Mouse (Mus musculus) neural tube, embryonic 11.5 days (tissue): ENCODE measurements around the gene Adgrg5. TPM values are rescaled to one million over a fixed set of nuclear protein-coding genes. Genes with fewer than 3 reads are reported as not detected.

Experiments used
- ATAC-seq: fragments of 200-750 bp; cut with Nextera tagmentation; 2 replicates; pipeline ENCODE4 v1.8.0; 2017; ENCODE audit warnings: moderate number of reproducible peaks, mild to moderate bottlenecking, moderate TSS enrichment, moderate library complexity; ENCODE audit not compliant: insufficient read depth, low FRiP score, low TSS enrichment
- DNase-seq: peaks from one replicate; pipeline ENCODE4 v3.0.0-alpha.2; 2015; ENCODE audit warnings: low spot score
- H3K27ac ChIP-seq: fragments of 300-500 bp; sonication (generic); 2 replicates; pipeline ENCODE4 v1.5.1; 2014; ENCODE audit warnings: low read depth, mild to moderate bottlenecking, low read length
- H3K27me3 ChIP-seq: fragments of 300-500 bp; sonication (generic); 2 replicates; pipeline ENCODE4 v1.6.1; 2014; ENCODE audit warnings: mild to moderate bottlenecking, low read length, mixed read lengths; ENCODE audit not compliant: control insufficient read depth, insufficient read depth
- H3K36me3 ChIP-seq: fragments of 300-500 bp; sonication (generic); 2 replicates; pipeline ENCODE4 v1.6.1; 2014; ENCODE audit warnings: mild to moderate bottlenecking, low read length, moderate library complexity, mixed read lengths; ENCODE audit not compliant: control insufficient read depth, insufficient read depth
- H3K4me1 ChIP-seq: fragments of 300-500 bp; sonication (generic); 2 replicates; pipeline ENCODE4 v1.6.1; 2014; ENCODE audit warnings: low read length, mixed read lengths; ENCODE audit not compliant: control insufficient read depth, insufficient read depth
- H3K4me2 ChIP-seq: fragments of 300-500 bp; sonication (generic); 2 replicates; pipeline ENCODE4 v1.6.1; 2014; ENCODE audit warnings: low read depth, mild to moderate bottlenecking, moderate library complexity
- H3K4me3 ChIP-seq: fragments of 300-500 bp; sonication (generic); 2 replicates; pipeline ENCODE4 v1.5.1; 2014; ENCODE audit warnings: low read depth, low read length
- H3K9ac ChIP-seq: fragments of 300-500 bp; sonication (generic); 2 replicates; pipeline ENCODE4 v1.6.1; 2014; ENCODE audit warnings: mild to moderate bottlenecking, low read length
- H3K9me3 ChIP-seq: fragments of 300-500 bp; sonication (generic); 2 replicates; pipeline ENCODE4 v1.6.1; 2016; ENCODE audit warnings: low read length; ENCODE audit not compliant: control insufficient read depth
- WGBS: fragments of 180-500 bp; shearing (Covaris S2); extraction: QIAGEN DNeasy Blood & Tissue Kit; methylation state at CpG from one replicate; pipeline ENCODE4 v1.1.7; 2014; 5-methylcytosine and 5-hydroxymethylcytosine counted together
- polyA plus RNA-seq: library from polyadenylated mRNA; unstranded; fragments of >200 nt; fragmentation: Nextera tagmentation; extraction: Ambion mirVana; gene quantifications from 2 replicates; pipeline ENCODE4 v1.2.1, GENCODE M21; 2014

Gene Adgrg5
- polyA plus RNA-seq: 0.31 TPM in 1 of 2 replicates, not detected in the other

DNA sequence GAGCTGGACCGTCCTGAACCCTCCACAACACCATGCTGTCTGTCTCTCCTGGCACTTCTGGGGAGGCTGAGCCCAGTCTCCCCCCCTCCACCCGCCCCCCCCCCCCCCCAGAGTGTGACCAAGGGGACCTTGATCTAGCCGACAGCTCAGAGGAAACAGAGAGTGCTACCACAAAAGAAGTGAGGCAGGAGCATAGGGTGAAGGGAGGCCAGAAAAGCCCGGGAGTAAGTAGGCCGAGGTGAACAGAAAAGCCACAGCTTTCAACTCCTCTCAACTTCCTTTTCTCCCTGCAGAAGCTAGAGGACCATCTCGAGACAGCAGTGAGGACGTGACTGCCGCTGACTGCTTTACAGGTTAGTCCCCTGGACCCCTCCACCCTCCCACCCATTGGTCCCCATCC, at the start of gene Adgrg5:
TSS of gene Adgrg5 (plus strand) at position 290 of the 400 bp plus-strand sequence.
- Histone ChIP-seq H3K4me1 (peaks cover 2% of the 10 kb centered on the region; the same call in 1 of the 2 replicates), H3K9ac (no peak within 1 kb of the TSS), H3K27me3 (no peaks in the 10 kb centered on the region), H3K27ac (no peak within 1 kb of the TSS), H3K4me3 (no peak within 1 kb of the TSS), H3K36me3 (no peaks in the 10 kb centered on the region), H3K4me2 (no peak within 1 kb of the TSS), H3K9me3 (no peaks in the 10 kb centered on the region)
- WGBS: 48% methylated on average over 7 of the region's 8 CpGs
- ATAC-seq: no peak
- DNase-seq: no peak

GRCm38 (mm10) chr8:94874358-94874757, 49.1 kb upstream of the Adgrg5 start:
- H3K4me1 ChIP-seq: peaks cover 20% of the 10 kb centered on the region
- no peak overlapping the region for H3K27ac ChIP-seq
- H3K9me3 ChIP-seq: no peaks in the 10 kb centered on the region
- WGBS: 15% methylated on average over 6 of the region's 6 CpGs
- H3K27me3 ChIP-seq: peaks cover 14% of the 10 kb centered on the region
- H3K36me3 ChIP-seq: no peaks in the 10 kb centered on the region
- no peak overlapping the region for H3K4me2 ChIP-seq
- no peak overlapping the region for H3K4me3 ChIP-seq
- ATAC-seq (no peak), DNase-seq (peak; percentile 70)
- no peak overlapping the region for H3K9ac ChIP-seq

DNA sequence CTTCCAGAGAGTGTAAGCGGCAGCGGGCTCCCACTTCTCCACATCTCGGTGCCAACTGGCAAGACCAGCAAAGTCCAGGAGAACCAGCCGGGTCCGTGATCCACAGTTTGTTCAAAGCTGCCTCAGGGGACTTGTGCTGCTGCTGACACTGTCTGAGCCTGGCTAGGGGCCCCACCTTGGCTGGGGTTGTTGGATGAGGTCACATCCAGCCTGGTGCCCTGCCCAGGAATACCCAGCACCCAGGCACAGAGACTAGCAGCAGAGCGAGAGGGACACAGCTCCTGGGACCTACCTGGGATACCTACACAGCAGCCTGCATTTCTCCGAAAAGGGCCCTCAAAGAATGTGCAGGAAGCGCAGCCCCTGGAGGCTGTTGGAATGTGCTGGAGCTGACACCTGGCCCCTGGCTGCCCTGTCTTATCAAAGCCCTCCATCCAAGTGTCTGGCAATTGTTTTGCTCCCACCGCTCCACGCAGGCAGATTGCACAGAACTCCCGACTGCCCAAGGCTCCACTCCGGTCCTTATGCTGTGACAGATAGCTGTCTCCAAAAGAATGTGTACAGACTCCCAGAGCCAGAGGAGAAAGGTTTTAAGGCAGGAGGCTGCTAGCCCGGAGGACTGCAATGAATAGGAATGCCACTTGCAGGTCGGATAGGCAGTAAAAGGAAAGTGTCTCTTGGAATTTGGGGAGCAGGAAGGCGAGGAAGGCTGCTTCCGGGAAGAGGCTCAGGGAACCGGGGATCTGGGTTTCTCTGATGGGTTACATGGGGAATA, 48.2 kb upstream of the Adgrg5 start:
- peaks cover 14% of the 10 kb centered on the region for H3K27me3 ChIP-seq
- H3K9ac ChIP-seq: peak overlapping the region; percentile 61
- no peaks in the 10 kb centered on the region for H3K36me3 ChIP-seq
- H3K4me1 ChIP-seq: peaks cover 20% of the 10 kb centered on the region
- H3K27ac ChIP-seq: no peak overlapping the region
- peak overlapping the region; percentile 95 for H3K4me2 ChIP-seq
- H3K4me3 ChIP-seq: peak overlapping the region; percentile 58
- 20% methylated on average over 17 of the region's 17 CpGs for WGBS
- DNase-seq (no peak), ATAC-seq (no peak)
- no peaks in the 10 kb centered on the region for H3K9me3 ChIP-seq

DNA sequence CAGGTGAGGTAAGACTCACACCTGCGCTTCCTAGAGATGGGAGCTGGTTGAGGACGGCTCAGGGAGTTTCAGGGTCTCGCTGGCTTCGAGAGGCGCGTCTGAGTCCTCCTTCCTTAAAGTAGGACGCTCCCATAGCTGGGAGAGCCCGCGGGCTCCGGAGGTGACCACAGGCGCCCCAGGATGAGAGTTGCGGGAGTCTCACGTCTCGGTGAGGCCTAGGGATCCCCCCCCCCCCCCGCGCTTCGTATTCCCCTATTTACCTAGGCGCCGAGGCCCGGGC, 47.7 kb upstream of the Adgrg5 start:
- WGBS: 0% methylated on average over 14 of the region's 20 CpGs
- no peak for DNase-seq
- peak overlapping the region; percentile 61 for H3K9ac ChIP-seq
- peak overlapping the region; percentile 95 for H3K4me2 ChIP-seq
- H3K27me3 ChIP-seq: peaks cover 14% of the 10 kb centered on the region
- no peaks in the 10 kb centered on the region for H3K36me3 ChIP-seq
- H3K27ac ChIP-seq: no peak overlapping the region
- peak; percentile 28; the same call in 1 of the 2 replicates for ATAC-seq
- H3K9me3 ChIP-seq: no peaks in the 10 kb centered on the region
- H3K4me1 ChIP-seq: peaks cover 20% of the 10 kb centered on the region
- peak overlapping the region; percentile 58 for H3K4me3 ChIP-seq

DNA sequence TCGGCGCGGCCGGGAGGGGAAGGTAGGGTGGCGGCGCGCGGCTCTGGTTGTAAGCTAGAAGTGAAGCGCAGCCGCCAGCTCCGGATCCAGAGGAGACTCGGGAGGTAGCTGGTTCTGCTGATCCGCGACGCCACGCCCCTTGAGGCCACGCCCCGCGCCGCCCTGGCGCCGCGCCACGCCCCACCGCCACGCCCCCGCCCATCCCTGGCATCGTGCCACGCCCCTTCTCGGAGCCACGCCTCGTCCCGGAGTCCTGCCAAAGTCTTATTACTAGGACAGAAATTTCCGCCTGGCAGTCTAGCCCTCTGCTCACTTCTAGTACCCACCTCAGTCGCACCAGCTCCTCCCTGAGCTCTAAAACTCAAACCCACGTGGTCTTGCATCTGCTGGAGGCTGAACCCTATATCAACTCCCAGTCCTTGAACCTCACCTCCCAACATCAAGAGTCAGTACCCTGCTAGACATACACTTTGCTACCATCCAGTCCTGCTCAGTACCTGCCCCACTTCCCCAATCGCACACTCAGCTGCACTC, 47.2 kb upstream of the Adgrg5 start, which contains the start of gene Dok4:
TSS of gene Dok4 (minus strand) at position 134 of the 534 bp plus-strand sequence.
- peak within 1 kb of the TSS; percentile 58 for H3K4me3 ChIP-seq
- H3K4me2 ChIP-seq: peak within 1 kb of the TSS; percentile 95
- no peak within 1 kb of the TSS for H3K27ac ChIP-seq
- H3K4me1 ChIP-seq: peaks cover 20% of the 10 kb centered on the region
- 2% methylated on average over 20 of the region's 37 CpGs for WGBS
- H3K9ac ChIP-seq: peak within 1 kb of the TSS; percentile 61
- H3K36me3 ChIP-seq: no peaks in the 10 kb centered on the region
- H3K27me3 ChIP-seq: peaks cover 14% of the 10 kb centered on the region
- DNase-seq (peak; percentile 86), ATAC-seq (peak; percentile 64)
- H3K9me3 ChIP-seq: no peaks in the 10 kb centered on the region

GRCm38 (mm10) chr8:94876820-94877219, 46.7 kb upstream of the Adgrg5 start:
- Histone ChIP-seq H3K4me3 (no peak overlapping the region), H3K4me2 (no peak overlapping the region), H3K9me3 (no peaks in the 10 kb centered on the region), H3K36me3 (no peaks in the 10 kb centered on the region), H3K27ac (no peak overlapping the region), H3K27me3 (peaks cover 14% of the 10 kb centered on the region), H3K4me1 (peaks cover 20% of the 10 kb centered on the region), H3K9ac (no peak overlapping the region)
- DNase-seq (no peak), ATAC-seq (no peak)
- WGBS: 48% methylated on average over 3 of the region's 3 CpGs

DNA sequence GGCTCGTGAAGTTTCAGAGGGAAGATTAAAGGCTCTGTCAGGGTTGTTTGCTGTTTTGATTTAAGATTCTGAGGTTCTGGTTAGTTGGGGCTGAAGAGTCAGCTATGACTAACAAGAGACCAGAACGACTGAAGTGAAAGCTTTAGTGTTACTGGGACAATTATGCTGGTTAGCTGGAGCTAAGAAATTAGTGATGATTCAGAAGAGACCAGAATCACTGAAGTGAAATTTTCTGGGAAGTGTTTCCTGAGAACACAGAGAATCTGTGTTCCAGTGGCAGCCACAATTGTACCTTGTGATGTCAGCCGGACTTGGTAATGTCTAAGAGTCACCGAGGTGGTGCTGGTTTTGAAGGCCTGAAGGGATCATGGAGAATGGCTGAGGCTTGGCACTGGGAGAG, 42.8 kb upstream of the Adgrg5 start:
- Histone ChIP-seq H3K4me2 (no peak overlapping the region), H3K9me3 (no peaks in the 10 kb centered on the region), H3K36me3 (no peaks in the 10 kb centered on the region), H3K27ac (no peak overlapping the region), H3K4me3 (no peak overlapping the region), H3K9ac (no peak overlapping the region), H3K4me1 (peaks cover 4% of the 10 kb centered on the region; the same call in 1 of the 2 replicates), H3K27me3 (0 out of 2 replicates have a peak, but pooled peaks cover under 1% of the 10 kb centered on the region)
- WGBS: 78% methylated on average over 4 of the region's 4 CpGs
- no peak for ATAC-seq
- no peak for DNase-seq

- WGBS: 35% methylated on average over 14 of the region's 14 CpGs
- no peaks in the 10 kb centered on the region for H3K9me3 ChIP-seq
- no peak overlapping the region for H3K4me2 ChIP-seq
- H3K27me3 ChIP-seq: no peaks in the 10 kb centered on the region
- DNase-seq (no peak), ATAC-seq (no peak)
- H3K4me3 ChIP-seq: no peak overlapping the region
- no peaks in the 10 kb centered on the region for H3K36me3 ChIP-seq
- no peak overlapping the region for H3K27ac ChIP-seq
- H3K9ac ChIP-seq: no peak overlapping the region
- no peaks in the 10 kb centered on the region for H3K4me1 ChIP-seq
Observed at GRCm38 (mm10) chr8:94888383-94889036, 35.0 kb upstream of the Adgrg5 start.
